Mouse (Mus musculus) embryo, embryonic 10.5 days (tissue): Measurements from ENCODE around the gene Amn1.
A peak's percentile ranks its signal among the peaks of the same experiment; 100 is the strongest.
"Not testable (repeated sequence)": the region's sequence is repeated elsewhere in the genome, so short reads cannot be mapped to it uniquely, and the experiment has no call there.

ENCODE experiments used
- DNase-seq: peaks from one replicate; pipeline ENCODE4 v3.0.0-alpha.2; 2015; ENCODE audit warnings: low spot score

Gene Amn1

GRCm38 (mm10) chr6:149188041-149188924, at the start of gene Amn1:
Gene Amn1 (minus strand): TSS chr6:149188712.
- peak; percentile 100 for DNase-seq

GRCm38 (mm10) chr6:149236807-149237206, 48.3 kb upstream of the Amn1 start:
- no peak for DNase-seq

- no peak for DNase-seq
Measured at GRCm38 (mm10) chr6:149233918-149234317, 45.4 kb upstream of the Amn1 start.

- DNase-seq = no peak
Measured at GRCm38 (mm10) chr6:149224751-149225150, 36.2 kb upstream of the Amn1 start.

GRCm38 (mm10) chr6:149221296-149221695, 32.8 kb upstream of the Amn1 start:
- no peak for DNase-seq

- DNase-seq = no peak
Measured at GRCm38 (mm10) chr6:149198572-149198971, 10.1 kb upstream of the Amn1 start.

- DNase-seq = no peak
Measured at GRCm38 (mm10) chr6:149197116-149197515, 8.6 kb upstream of the Amn1 start.

- peak; percentile 11 for DNase-seq
Measured at GRCm38 (mm10) chr6:149193276-149193905, 4.9 kb upstream of the Amn1 start.

- DNase-seq = not testable (repeated sequence)
Measured at GRCm38 (mm10) chr6:149191951-149192350, 3.4 kb upstream of the Amn1 start.

- no peak for DNase-seq
Measured at GRCm38 (mm10) chr6:149189340-149189922, 919 bp upstream of the Amn1 start.

- DNase-seq = no peak
Measured at GRCm38 (mm10) chr6:149188925-149189257, 379 bp upstream of the Amn1 start.

GRCm38 (mm10) chr6:149187371-149187770, 1.1 kb downstream of the Amn1 start:
- no peak for DNase-seq

GRCm38 (mm10) chr6:149184007-149184406, 4.5 kb downstream of the Amn1 start:
- no peak for DNase-seq

GRCm38 (mm10) chr6:149179064-149179463, 9.4 kb downstream of the Amn1 start:
- DNase-seq = no peak

- DNase-seq = no peak
Measured at GRCm38 (mm10) chr6:149174932-149175570, 13.5 kb downstream of the Amn1 start.

GRCm38 (mm10) chr6:149173831-149174625, 14.5 kb downstream of the Amn1 start:
- peak; percentile 15 for DNase-seq

- not testable (repeated sequence) for DNase-seq
Measured at GRCm38 (mm10) chr6:149169965-149170364, 18.5 kb downstream of the Amn1 start.

GRCm38 (mm10) chr6:149168436-149168835, 20.1 kb downstream of the Amn1 start:
- DNase-seq = no peak

- DNase-seq = no peak
Measured at GRCm38 (mm10) chr6:149167672-149168071, 20.8 kb downstream of the Amn1 start.

- not testable (repeated sequence) for DNase-seq
Measured at GRCm38 (mm10) chr6:149167038-149167437, 21.5 kb downstream of the Amn1 start.

- no peak for DNase-seq
Measured at GRCm38 (mm10) chr6:149155031-149155841, 33.3 kb downstream of the Amn1 start.
